Mouse (Mus musculus) megakaryocyte, embryonic 14.5 days (primary cell): ENCODE measurements around the gene Akr1d1. TPM values are rescaled to one million over a fixed set of nuclear protein-coding genes. Genes with fewer than 3 reads are reported as not detected.

ENCODE experiments used
- H3K27me3 ChIP-seq: replicated peaks from 2 replicates; pipeline ENCODE3; 2012; ENCODE audit warnings: inconsistent platforms
- H3K36me3 ChIP-seq: replicated peaks from 2 replicates; pipeline ENCODE3; 2012; ENCODE audit warnings: low read length, inconsistent platforms, mixed read lengths
- H3K4me1 ChIP-seq: 2 replicates; pipeline ENCODE4 v1.6.1; 2012; ENCODE audit warnings: inconsistent platforms
- H3K4me3 ChIP-seq: replicated peaks from 2 replicates; pipeline ENCODE3; 2012; ENCODE audit warnings: moderate library complexity, mild to moderate bottlenecking, inconsistent platforms
- H3K9me3 ChIP-seq: 2 replicates; pipeline ENCODE4 v1.6.1; 2012; ENCODE audit warnings: inconsistent platforms
- FLI1 ChIP-seq: IDR thresholded peaks from 2 replicates; pipeline ENCODE4 v1.6.1; 2012; ENCODE audit warnings: low read length, inconsistent platforms, mixed read lengths
- GATA1 ChIP-seq: IDR thresholded peaks from 3 replicates; pipeline ENCODE4 v1.6.1; 2012; ENCODE audit warnings: mixed read lengths, low read length, inconsistent platforms, borderline replicate concordance
- polyA plus RNA-seq: library from polyadenylated mRNA; stranded (reverse); fragments of >175 nt; gene quantifications from 2 replicates; pipeline ENCODE4 v1.2.3, GENCODE M21; 2012; ENCODE audit warnings: low replicate concordance; ENCODE audit not compliant: insufficient read depth

Gene Akr1d1
- not detected in 2 replicates for polyA plus RNA-seq

GRCm38 (mm10) chr6:37529940-37530339, at the start of gene Akr1d1:
TSS of gene Akr1d1 (plus strand) at chr6:37530173.
- no peak for TF ChIP-seq GATA1

GRCm38 (mm10) chr6:37481147-37481546, 48.8 kb upstream of the Akr1d1 start:
- Histone ChIP-seq H3K9me3 (no peaks in the 10 kb centered on the region), H3K36me3 (no peaks in the 10 kb centered on the region), H3K4me3 (no peak overlapping the region), H3K27me3 (no peaks in the 10 kb centered on the region), H3K4me1 (no peaks in the 10 kb centered on the region)
- TF ChIP-seq FLI1 (no peak), GATA1 (no peak)

More at GRCm38 (mm10) chr6:37529940-37530339, at the start of gene Akr1d1:
- Histone ChIP-seq H3K36me3 (no peaks in the 10 kb centered on the region), H3K4me3 (no peak within 1 kb of the TSS), H3K9me3 (no peaks in the 10 kb centered on the region; the same call in 1 of the 2 replicates), H3K4me1 (no peaks in the 10 kb centered on the region), H3K27me3 (peaks cover 2% of the 10 kb centered on the region)

GRCm38 (mm10) chr6:37483262-37483661, 46.7 kb upstream of the Akr1d1 start:
- H3K36me3 ChIP-seq, result no peaks in the 10 kb centered on the region

GRCm38 (mm10) chr6:37484588-37485070, 45.3 kb upstream of the Akr1d1 start:
- H3K27me3 ChIP-seq, result no peaks in the 10 kb centered on the region
- H3K4me1 ChIP-seq, result no peaks in the 10 kb centered on the region
- no peaks in the 10 kb centered on the region for H3K9me3 ChIP-seq
- TF ChIP-seq FLI1 (no peak), GATA1 (no peak)
- H3K4me3 ChIP-seq, result no peak overlapping the region
- H3K36me3 ChIP-seq, result no peaks in the 10 kb centered on the region

More at GRCm38 (mm10) chr6:37483262-37483661, 46.7 kb upstream of the Akr1d1 start:
- Histone ChIP-seq H3K27me3 (no peaks in the 10 kb centered on the region), H3K4me1 (no peaks in the 10 kb centered on the region), H3K4me3 (no peak overlapping the region), H3K9me3 (no peaks in the 10 kb centered on the region)
- no peak for TF ChIP-seq FLI1
- no peak for TF ChIP-seq GATA1

- TF ChIP-seq GATA1 (no peak), FLI1 (no peak)
- H3K9me3 ChIP-seq, result no peaks in the 10 kb centered on the region
- no peaks in the 10 kb centered on the region for H3K27me3 ChIP-seq
- no peaks in the 10 kb centered on the region for H3K4me1 ChIP-seq
- no peaks in the 10 kb centered on the region for H3K36me3 ChIP-seq
- no peak overlapping the region for H3K4me3 ChIP-seq
These were observed 43.5 kb upstream of the Akr1d1 start for GRCm38 (mm10) chr6:37486502-37486901.

- TF ChIP-seq FLI1 (no peak), GATA1 (no peak)
These were observed 37.7 kb upstream of the Akr1d1 start for GRCm38 (mm10) chr6:37492241-37492640.

GRCm38 (mm10) chr6:37494957-37495356, 35.0 kb upstream of the Akr1d1 start:
- peaks cover 26% of the 10 kb centered on the region for H3K27me3 ChIP-seq
- no peak overlapping the region for H3K4me3 ChIP-seq
- TF ChIP-seq FLI1 (no peak), GATA1 (no peak)
- no peaks in the 10 kb centered on the region for H3K36me3 ChIP-seq
- peaks cover 15% of the 10 kb centered on the region for H3K9me3 ChIP-seq
- H3K4me1 ChIP-seq, result peaks cover 7% of the 10 kb centered on the region

More at GRCm38 (mm10) chr6:37492241-37492640, 37.7 kb upstream of the Akr1d1 start:
- H3K9me3 ChIP-seq, result no peaks in the 10 kb centered on the region
- H3K4me3 ChIP-seq, result no peak overlapping the region
- H3K27me3 ChIP-seq, result peaks cover 26% of the 10 kb centered on the region
- no peaks in the 10 kb centered on the region for H3K36me3 ChIP-seq
- peaks cover 7% of the 10 kb centered on the region for H3K4me1 ChIP-seq

GRCm38 (mm10) chr6:37496866-37497265, 33.1 kb upstream of the Akr1d1 start:
- Histone ChIP-seq H3K4me1 (peaks cover 7% of the 10 kb centered on the region), H3K9me3 (peaks cover 17% of the 10 kb centered on the region), H3K36me3 (no peaks in the 10 kb centered on the region), H3K4me3 (no peak overlapping the region), H3K27me3 (peaks cover 26% of the 10 kb centered on the region)
- TF ChIP-seq FLI1 (no peak), GATA1 (no peak)

- no peak for TF ChIP-seq FLI1
- no peak for TF ChIP-seq GATA1
- Histone ChIP-seq H3K36me3 (no peaks in the 10 kb centered on the region), H3K4me1 (no peaks in the 10 kb centered on the region), H3K27me3 (peaks cover 4% of the 10 kb centered on the region), H3K4me3 (no peak overlapping the region), H3K9me3 (no peaks in the 10 kb centered on the region)
These were observed 24.4 kb upstream of the Akr1d1 start for GRCm38 (mm10) chr6:37505588-37505987.

GRCm38 (mm10) chr6:37506909-37507515, 23.0 kb upstream of the Akr1d1 start:
- no peak for TF ChIP-seq GATA1
- TF ChIP-seq FLI1, result no peak
- Histone ChIP-seq H3K36me3 (no peaks in the 10 kb centered on the region), H3K4me1 (no peaks in the 10 kb centered on the region), H3K9me3 (no peaks in the 10 kb centered on the region), H3K27me3 (peaks cover 4% of the 10 kb centered on the region), H3K4me3 (no peak overlapping the region)
